Mouse (Mus musculus): Measurements from ENCODE around the gene Rock2.

DNA sequence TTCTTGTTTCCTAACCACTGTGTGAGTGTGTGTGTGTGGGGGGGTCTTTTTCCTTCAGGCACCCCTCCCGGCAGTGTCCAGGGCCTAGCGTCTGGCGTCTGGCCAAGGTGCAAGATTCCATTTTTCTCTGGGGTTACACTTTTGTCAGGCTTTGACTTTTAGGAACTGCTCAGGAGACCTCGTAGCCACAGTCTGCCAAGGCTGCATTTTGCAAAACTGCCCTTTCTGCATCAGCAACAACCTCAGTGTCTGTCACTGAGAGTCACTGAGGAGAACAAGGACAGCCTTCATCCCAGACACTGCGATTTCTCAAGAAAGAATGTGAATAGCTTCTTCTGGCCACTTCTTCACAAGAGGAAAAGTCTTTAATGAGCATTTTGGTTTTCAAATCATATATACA is 17.6 kb upstream of the Rock2 start:
- no peak for TF ChIP-seq CTCF (IDR thresholded peaks at IDR 0.05; ENCODE audit: control insufficient read depth, insufficient read depth, low read length)
- TF ChIP-seq POLR2A (IDR thresholded peaks at IDR 0.05; ENCODE audit: borderline replicate concordance, control insufficient read depth, low read depth, low read length), result no peak

Measured in bone marrow, adult 2 months (tissue).